Mouse (Mus musculus): Measurements from ENCODE around the gene Maml2. TPM values are rescaled to one million over a fixed set of nuclear protein-coding genes. Genes with fewer than 3 reads are reported as not detected.

The Maml2 gene
- polyA plus RNA-seq, 1 experiment from 2014 or later, result 11.5 TPM

DNA sequence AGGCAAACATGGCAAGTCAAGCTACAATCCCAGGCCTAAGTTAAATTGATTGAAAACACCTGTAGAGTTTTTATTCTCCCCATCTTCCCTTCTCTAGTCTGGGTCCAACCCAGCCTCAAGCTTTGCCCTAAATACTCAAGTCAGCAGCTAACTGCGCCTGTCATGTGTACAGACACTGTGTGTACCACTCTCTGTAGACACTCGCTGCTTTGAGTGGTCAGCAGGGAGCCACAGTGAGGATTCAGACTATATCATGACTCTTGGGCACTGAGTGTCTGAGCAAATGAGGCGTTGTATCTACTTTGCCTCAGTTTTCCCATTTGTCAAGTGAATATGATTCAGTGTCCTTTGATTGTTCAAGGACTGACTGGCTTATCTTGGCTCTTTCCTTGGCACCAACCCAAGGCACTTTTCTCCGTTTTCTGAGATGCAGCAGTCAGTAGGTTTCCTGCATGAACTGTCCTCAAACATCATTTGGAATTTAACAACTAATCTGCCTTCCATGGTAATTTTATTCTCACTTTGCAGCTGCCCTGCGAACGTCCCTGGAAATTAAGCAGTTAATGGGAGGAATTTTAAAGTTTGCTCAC, 135.8 kb downstream of the Maml2 start:
- H3K36me3 ChIP-seq, result no peaks in the 10 kb centered on the region
- H3K9ac ChIP-seq (replicated peaks), result no peak overlapping the region
- no peak for ATAC-seq
- 0 out of 2 replicates have a peak, but pooled peaks cover 4% of the 10 kb centered on the region for H3K9me3 ChIP-seq
- H3K4me2 ChIP-seq (replicated peaks), result no peak overlapping the region
- WGBS, result 82% methylated on average over 6 of the region's 6 CpGs
- no peak overlapping the region for H3K4me3 ChIP-seq (replicated peaks)
- H3K27me3 ChIP-seq, result no peaks in the 10 kb centered on the region
- H3K27ac ChIP-seq, result no peak overlapping the region
- peaks cover 17% of the 10 kb centered on the region; the same call in 1 of the 2 replicates for H3K4me1 ChIP-seq (replicated peaks)

DNA sequence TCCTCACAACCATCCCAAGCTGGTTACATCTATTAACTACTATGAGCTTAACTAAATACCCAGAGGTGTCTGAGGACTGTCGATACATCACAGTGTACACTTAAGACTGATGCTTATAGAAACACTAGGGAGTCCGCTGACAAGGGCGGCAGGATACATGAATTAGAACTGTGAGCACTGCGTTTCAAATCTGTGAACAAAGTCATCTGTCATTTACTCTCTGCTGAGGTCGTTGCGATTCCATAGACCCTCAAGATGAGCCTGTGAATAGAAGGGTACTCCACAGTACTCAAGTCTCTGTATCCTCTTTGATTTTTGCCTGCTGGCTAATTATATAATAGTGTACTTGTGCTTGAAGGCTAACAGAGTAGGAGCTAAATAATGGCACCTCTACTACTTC, 143.2 kb downstream of the Maml2 start:
- 0 out of 2 replicates have a peak, but pooled peaks cover 4% of the 10 kb centered on the region for H3K4me1 ChIP-seq (replicated peaks)
- WGBS, result 59% methylated on average over 6 of the region's 6 CpGs
- no peak overlapping the region for H3K4me2 ChIP-seq (replicated peaks)
- H3K9me3 ChIP-seq, result 0 out of 2 replicates have a peak, but pooled peaks cover 4% of the 10 kb centered on the region
- H3K27me3 ChIP-seq, result no peaks in the 10 kb centered on the region
- ATAC-seq, result 0 out of 2 replicates have a peak, but pooled peaks have one; percentile 6
- no peaks in the 10 kb centered on the region for H3K36me3 ChIP-seq
- H3K27ac ChIP-seq, result no peak overlapping the region
- no peak overlapping the region for H3K9ac ChIP-seq (replicated peaks)
- no peak overlapping the region for H3K4me3 ChIP-seq (replicated peaks)

DNA sequence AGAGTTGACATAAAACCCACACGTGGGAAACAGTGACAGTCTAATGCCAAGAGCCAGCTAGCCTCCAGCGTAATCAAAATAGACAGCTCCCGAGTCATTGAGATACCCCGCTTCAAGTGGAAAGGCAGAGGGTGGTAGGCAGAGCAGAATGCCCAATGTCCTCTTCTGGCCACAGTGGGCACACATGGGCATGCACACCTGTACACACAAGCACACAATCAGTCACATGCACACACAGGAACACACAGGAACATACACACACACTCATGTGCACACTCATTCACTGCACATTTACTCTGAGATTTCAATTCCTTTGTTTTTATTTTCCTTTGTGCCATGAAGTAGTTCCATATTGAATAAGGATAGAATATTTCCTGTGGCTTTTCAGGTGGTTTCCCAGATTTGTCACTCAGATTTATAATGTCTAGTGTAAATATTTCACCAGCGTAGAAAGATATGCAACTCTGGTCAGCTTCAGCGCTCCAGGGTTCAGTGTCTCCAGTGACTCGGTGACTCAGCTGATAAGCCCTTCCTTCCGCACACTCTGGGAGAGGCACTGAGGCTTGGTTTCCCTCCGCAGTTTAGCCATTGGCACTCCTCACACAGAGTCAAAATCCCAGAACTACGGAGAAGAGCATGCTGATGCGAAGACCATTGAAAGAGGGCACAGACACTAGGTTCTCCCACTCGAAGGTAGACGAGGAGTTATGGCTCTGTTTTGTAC, 144.4 kb downstream of the Maml2 start:
- 0 out of 2 replicates have a peak, but pooled peaks cover 4% of the 10 kb centered on the region for H3K9me3 ChIP-seq
- H3K36me3 ChIP-seq, result no peaks in the 10 kb centered on the region
- no peak overlapping the region for H3K4me2 ChIP-seq (replicated peaks)
- WGBS, result 85% methylated on average over 13 of the region's 13 CpGs
- no peaks in the 10 kb centered on the region for H3K27me3 ChIP-seq
- no peak for ATAC-seq
- no peak overlapping the region for H3K9ac ChIP-seq (replicated peaks)
- H3K27ac ChIP-seq, result no peak overlapping the region
- H3K4me1 ChIP-seq (replicated peaks), result 0 out of 2 replicates have a peak, but pooled peaks cover 4% of the 10 kb centered on the region
- H3K4me3 ChIP-seq (replicated peaks), result no peak overlapping the region

DNA sequence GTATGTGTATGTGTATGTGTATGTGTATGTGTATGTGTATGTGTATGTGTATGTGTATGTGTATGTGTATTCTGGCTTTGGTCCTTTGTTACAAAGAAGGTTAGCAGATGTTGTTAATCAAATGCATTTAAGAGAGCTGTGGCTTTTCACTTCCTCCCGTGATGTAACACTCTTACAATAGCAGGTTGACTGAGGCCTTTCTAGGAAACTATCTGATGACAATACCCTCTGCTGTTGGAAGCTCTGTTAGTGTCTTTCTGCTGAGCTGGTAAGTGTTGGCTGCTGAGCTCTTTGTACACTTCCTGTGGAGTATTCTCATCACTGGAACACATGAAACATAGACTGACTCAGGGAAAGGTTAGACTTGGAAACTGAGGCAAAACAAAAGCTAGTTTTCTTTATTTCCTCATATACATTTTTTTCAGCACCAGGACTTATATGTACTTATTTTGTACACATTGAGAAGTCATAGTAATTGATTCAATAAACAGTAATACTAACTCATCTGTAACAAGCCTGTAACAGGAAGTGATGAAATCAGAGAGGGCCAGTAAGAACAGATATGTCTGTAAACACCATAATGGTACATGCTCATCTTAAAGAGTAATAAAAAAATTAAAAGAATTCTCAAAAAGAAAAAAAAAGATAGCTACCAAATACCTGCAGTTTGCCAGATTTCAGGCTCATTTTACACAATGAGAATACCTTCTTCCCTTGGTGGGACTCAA, 145.9 kb downstream of the Maml2 start:
- no peaks in the 10 kb centered on the region for H3K36me3 ChIP-seq
- 0 out of 2 replicates have a peak, but pooled peaks cover 4% of the 10 kb centered on the region for H3K4me1 ChIP-seq (replicated peaks)
- no peaks in the 10 kb centered on the region for H3K9me3 ChIP-seq
- H3K27me3 ChIP-seq, result no peaks in the 10 kb centered on the region
- ATAC-seq, result no peak
- 58% methylated on average over 1 of the region's 1 CpGs for WGBS
- H3K4me2 ChIP-seq (replicated peaks), result no peak overlapping the region
- no peak overlapping the region for H3K9ac ChIP-seq (replicated peaks)
- no peak overlapping the region for H3K27ac ChIP-seq
- no peak overlapping the region for H3K4me3 ChIP-seq (replicated peaks)

DNA sequence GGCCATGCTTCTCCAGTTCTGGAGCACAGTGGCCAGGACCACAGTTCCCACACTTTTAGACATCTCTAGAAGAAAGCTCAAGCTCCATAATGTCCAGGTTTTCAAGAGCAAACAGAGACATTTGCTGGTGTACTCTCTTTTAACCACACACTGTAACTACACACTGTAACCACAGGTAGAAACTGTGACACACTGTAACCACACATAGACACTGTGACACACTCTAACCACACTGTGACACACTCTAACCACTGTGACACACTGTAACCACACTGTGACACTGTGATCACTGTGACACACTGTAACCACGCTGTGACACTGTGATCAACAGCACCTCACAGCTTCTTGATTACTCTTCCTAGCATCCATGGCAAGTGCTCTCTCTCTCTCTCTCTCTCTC, 148.5 kb downstream of the Maml2 start:
- WGBS, result 89% methylated on average over 1 of the region's 1 CpGs
- no peak overlapping the region for H3K4me2 ChIP-seq (replicated peaks)
- no peak overlapping the region for H3K4me3 ChIP-seq (replicated peaks)
- H3K27ac ChIP-seq, result no peak overlapping the region
- H3K27me3 ChIP-seq, result no peaks in the 10 kb centered on the region
- no peak for ATAC-seq
- no peaks in the 10 kb centered on the region for H3K36me3 ChIP-seq
- no peaks in the 10 kb centered on the region for H3K9me3 ChIP-seq
- H3K4me1 ChIP-seq (replicated peaks), result peaks cover 4% of the 10 kb centered on the region; the same call in 1 of the 2 replicates
- no peak overlapping the region for H3K9ac ChIP-seq (replicated peaks)

DNA sequence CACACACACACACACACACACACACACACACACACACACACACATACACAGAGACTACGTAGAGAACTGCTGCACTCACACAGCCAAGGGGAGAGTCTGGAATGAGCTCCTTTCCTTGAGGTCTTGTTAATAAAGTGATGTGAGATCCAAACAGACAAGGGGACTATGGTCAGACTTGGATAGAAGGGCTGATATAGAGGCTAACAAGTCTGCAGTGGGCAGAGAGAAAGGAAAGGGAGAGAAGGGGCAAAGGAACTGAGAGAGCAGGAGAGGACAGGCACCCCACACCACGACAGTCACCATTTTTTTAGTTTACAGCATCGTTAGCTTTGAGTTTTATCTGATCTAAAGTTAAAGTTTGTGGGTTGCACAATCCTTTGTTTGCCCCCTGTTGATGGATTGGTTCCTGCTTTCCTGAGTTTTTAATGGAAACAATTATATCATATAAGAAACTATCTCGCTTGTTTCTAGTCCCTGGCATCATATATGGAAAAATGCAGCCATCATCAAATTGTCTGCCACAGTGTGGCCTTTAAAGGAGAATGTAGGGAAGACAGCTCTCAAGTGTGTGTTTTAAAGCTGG, 149.0 kb downstream of the Maml2 start, which contains the start of gene Gm17571:
TSS of gene Gm17571 (minus strand) at position 51 of the 583 bp plus-strand sequence.
- H3K27ac ChIP-seq, result no peak within 1 kb of the TSS
- no peak within 1 kb of the TSS for H3K4me3 ChIP-seq (replicated peaks)
- H3K4me1 ChIP-seq (replicated peaks), result peaks cover 4% of the 10 kb centered on the region; the same call in 1 of the 2 replicates
- ATAC-seq, result no peak
- H3K9me3 ChIP-seq, result no peaks in the 10 kb centered on the region
- H3K4me2 ChIP-seq (replicated peaks), result no peak within 1 kb of the TSS
- H3K36me3 ChIP-seq, result no peaks in the 10 kb centered on the region
- no peak within 1 kb of the TSS for H3K9ac ChIP-seq (replicated peaks)
- no peaks in the 10 kb centered on the region for H3K27me3 ChIP-seq
- 88% methylated on average over 4 of the region's 4 CpGs for WGBS

DNA sequence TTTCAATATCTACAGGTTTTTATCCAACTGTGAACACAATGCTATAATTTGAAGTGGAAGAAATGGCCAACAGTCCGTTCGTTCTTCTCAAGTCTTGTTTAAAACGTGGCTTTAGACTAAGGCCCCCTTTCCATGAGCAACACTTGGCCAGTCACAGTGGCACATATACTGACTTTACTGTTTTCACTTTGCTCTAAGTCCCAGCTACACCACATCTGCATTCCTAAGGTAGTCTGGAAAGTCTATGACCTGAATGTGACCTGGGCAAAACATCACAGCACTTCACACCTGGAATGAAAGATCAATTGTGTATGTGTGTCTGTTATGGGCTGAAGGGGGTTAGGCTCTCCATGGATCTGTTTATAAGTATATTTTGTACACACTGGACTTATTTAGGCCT, 151.0 kb downstream of the Maml2 start:
- Histone ChIP-seq H3K9me3 (no peaks in the 10 kb centered on the region), H3K27ac (no peak overlapping the region), H3K9ac (replicated peaks) (no peak overlapping the region), H3K4me3 (replicated peaks) (no peak overlapping the region), H3K36me3 (no peaks in the 10 kb centered on the region), H3K4me2 (replicated peaks) (no peak overlapping the region), H3K4me1 (replicated peaks) (peaks cover 4% of the 10 kb centered on the region; the same call in 1 of the 2 replicates), H3K27me3 (no peaks in the 10 kb centered on the region)
- WGBS, result 87% methylated on average over 3 of the region's 3 CpGs
- no peak for ATAC-seq

DNA sequence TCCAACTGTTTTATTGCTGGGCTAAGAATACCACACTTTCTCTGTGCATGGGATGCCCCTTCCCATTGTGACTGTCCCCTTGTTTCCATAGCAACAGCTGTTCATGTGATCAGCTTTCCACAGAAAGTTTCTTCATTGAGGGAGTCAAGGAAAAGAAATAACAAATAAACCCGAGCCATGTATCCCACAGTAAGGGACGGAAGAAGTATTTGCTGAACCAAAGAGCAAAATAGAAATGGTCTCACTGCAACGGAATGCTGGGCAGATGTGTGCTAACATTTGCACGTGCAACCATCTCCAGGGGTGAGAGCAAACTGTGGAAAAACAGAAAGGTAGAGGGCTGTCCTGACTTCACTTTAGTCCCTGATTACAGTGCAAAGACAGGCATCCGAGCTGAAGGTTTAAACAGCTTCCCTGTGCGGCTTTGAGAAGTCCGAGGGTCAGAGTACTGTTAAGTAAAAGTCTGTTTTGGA, 156.9 kb downstream of the Maml2 start:
- H3K4me2 ChIP-seq (replicated peaks), result 0 out of 2 replicates have a peak overlapping the region, but pooled peaks have one; percentile 5
- H3K9me3 ChIP-seq, result no peaks in the 10 kb centered on the region
- H3K9ac ChIP-seq (replicated peaks), result no peak overlapping the region
- H3K4me1 ChIP-seq (replicated peaks), result peaks cover 22% of the 10 kb centered on the region
- peak overlapping the region; percentile 16; the same call in 1 of the 2 replicates for H3K27ac ChIP-seq
- no peaks in the 10 kb centered on the region for H3K27me3 ChIP-seq
- no peaks in the 10 kb centered on the region for H3K36me3 ChIP-seq
- 11% methylated on average over 7 of the region's 7 CpGs for whole genome bisulfite sequencing
- ATAC-seq, result peak; percentile 43; the same call in 1 of the 2 replicates
- no peak overlapping the region for H3K4me3 ChIP-seq (replicated peaks)

DNA sequence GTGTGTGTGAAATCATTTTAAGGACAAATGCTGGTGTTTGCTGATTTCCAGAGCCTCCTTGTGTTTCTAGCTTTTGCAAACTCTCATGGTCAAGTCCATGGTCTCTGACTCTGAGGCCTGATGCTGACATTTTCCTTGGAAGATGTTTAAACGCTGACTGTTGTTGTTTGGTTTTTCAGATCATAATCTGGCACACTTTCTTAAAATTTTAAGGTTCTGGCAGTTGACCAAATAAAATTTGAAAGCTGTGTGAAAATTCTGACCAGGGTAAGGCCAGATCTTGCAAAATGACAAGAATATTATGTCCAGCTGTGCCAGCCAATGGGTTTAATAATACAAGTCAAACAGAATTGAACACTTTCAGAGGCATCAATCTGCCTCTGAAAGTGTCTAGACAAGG, 157.5 kb downstream of the Maml2 start:
- WGBS, result 81% methylated on average over 1 of the region's 1 CpGs
- H3K27ac ChIP-seq, result no peak overlapping the region
- ATAC-seq, result no peak

DNA sequence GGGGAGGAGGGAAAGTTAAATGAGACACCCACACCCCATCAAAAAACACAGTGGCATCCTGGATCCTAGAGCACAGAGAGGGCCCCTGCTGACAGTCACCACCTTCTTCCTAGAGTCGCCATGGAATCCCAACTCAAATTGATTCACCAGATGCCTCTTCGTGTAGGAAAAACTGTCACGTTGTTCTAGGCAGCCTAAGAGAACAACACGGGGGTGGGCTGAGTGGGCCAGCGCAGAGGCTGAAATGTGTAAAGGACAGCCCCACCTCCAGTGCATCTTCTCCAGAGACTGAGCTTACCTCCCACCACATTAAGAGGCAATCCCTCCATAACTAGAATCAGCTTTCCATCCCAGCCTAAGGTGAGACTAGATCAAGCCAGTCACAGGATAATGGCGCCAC, 160.0 kb downstream of the Maml2 start:
- Histone ChIP-seq H3K9ac (replicated peaks) (no peak overlapping the region), H3K9me3 (no peaks in the 10 kb centered on the region), H3K4me3 (replicated peaks) (no peak overlapping the region), H3K36me3 (no peaks in the 10 kb centered on the region), H3K27me3 (no peaks in the 10 kb centered on the region), H3K4me2 (replicated peaks) (no peak overlapping the region), H3K27ac (no peak overlapping the region), H3K4me1 (replicated peaks) (peaks cover 23% of the 10 kb centered on the region)
- ATAC-seq, result no peak
- 92% methylated on average over 6 of the region's 6 CpGs for WGBS

More for the DNA sequence above, 157.5 kb downstream of the Maml2 start:
- Histone ChIP-seq H3K27me3 (no peaks in the 10 kb centered on the region), H3K9ac (replicated peaks) (no peak overlapping the region), H3K4me1 (replicated peaks) (peaks cover 23% of the 10 kb centered on the region), H3K4me2 (replicated peaks) (no peak overlapping the region), H3K36me3 (no peaks in the 10 kb centered on the region), H3K4me3 (replicated peaks) (no peak overlapping the region), H3K9me3 (no peaks in the 10 kb centered on the region)

DNA sequence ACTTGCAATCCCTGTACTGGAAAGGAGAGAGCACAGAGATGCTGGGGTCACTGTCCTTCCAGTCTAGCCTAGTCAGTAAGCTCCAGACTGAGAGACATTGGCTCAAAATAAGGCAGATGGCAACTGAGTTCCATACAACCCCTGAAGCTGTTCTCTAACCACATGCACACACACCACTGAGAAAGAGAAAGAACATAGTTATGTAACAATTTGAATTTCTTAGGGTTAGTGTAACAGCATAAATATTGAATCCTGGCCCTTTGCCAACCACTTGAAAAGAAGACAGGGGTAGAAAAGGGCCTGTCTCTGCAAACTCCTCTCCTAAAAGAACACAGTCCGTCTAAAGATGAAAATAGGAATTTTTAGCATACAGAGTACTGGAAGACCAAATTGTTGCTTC, 161.6 kb downstream of the Maml2 start:
- ATAC-seq, result no peak
- peaks cover 21% of the 10 kb centered on the region for H3K4me1 ChIP-seq (replicated peaks)
- no peak overlapping the region for H3K4me3 ChIP-seq (replicated peaks)
- H3K36me3 ChIP-seq, result no peaks in the 10 kb centered on the region
- H3K9me3 ChIP-seq, result no peaks in the 10 kb centered on the region
- no peak overlapping the region for H3K9ac ChIP-seq (replicated peaks)
- H3K27me3 ChIP-seq, result no peaks in the 10 kb centered on the region
- H3K27ac ChIP-seq, result no peak overlapping the region
- 52% methylated on average over 1 of the region's 1 CpGs for WGBS
- no peak overlapping the region for H3K4me2 ChIP-seq (replicated peaks)
